Mouse (Mus musculus) embryonic fibroblast, embryonic 13.5 days (primary cell): Measurements from ENCODE around the gene Fem1a.

ENCODE experiments used
- CTCF ChIP-seq: IDR thresholded peaks from 2 replicates; pipeline ENCODE4 v1.5.1; 2011; ENCODE audit warnings: mild to moderate bottlenecking, control low read depth, low read length, moderate library complexity, borderline replicate concordance; ENCODE audit not compliant: insufficient read depth
- POLR2A ChIP-seq: IDR thresholded peaks from 2 replicates; pipeline ENCODE4 v1.6.1; 2011; ENCODE audit warnings: low read depth, mild to moderate bottlenecking, control low read depth, low read length, moderate library complexity

GRCm38 (mm10) chr17:56308088-56308487, 51.5 kb downstream of the Fem1a start:
- TF ChIP-seq CTCF (no peak), POLR2A (no peak)
